Mouse (Mus musculus) mesoderm, embryonic 11.5 days (tissue): ENCODE data around the gene Bnipl.

Experiments
- DNase-seq: peaks from one replicate; pipeline ENCODE4 v3.0.0-alpha.2; 2012; ENCODE audit warnings: low read depth, low spot score

Bnipl gene

DNA sequence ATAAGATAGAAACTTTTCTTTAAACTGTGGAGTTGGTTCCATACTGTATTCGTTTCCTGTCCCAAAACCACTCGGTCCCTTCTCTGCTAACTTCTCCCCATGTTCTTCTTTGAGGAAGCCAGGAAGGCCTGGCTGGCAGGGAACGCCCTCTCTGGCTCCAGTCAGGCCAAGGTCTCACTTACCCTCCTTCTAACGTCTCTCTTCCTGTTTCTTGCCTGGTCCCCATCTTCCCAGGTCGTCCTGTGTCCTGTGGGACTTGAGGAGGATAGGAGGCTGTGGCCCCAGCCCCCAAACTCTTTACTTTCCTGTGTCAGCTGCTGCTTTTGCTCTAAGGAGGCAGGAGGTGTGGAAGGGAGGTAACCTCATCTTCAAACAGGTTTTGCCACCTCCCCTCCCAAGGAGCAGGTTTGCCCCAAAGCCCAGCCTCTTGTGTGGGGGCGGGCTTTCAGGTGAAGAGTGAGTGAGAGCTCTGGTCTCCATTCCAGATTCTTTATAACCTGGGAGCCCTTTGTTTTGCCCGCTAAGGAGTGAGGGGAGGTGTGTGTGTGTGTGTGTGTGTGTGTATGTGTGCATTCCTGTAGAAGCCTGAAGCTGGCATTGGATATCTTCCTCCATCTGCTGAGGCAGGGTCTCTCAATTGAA is at the start of gene Bnipl:
TSS of gene Bnipl (minus strand) at position 411 of the 642 bp plus-strand sequence.
- DNase-seq: no peak

DNA sequence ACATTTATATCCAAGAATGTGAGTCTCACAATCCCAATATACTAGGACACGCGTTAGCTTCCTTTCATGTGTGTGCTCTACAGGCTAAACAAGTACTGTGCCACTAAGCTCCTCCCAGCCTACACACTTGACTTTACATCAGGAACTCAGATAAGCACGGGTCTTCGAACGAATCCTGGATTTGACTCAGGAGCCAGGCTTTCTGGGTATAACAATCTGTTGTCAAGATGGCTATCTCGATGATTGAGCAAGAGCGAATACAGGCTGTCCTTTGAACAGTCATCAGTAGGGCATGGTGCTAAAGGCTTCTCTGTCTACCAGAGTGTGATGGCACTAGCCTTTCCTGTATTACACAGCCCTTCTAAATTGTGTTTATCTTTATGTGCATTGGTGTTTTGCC is 47.0 kb upstream of the Bnipl start:
- no peak for DNase-seq

GRCm38 (mm10) chr3:95296103-95296469 is 45.1 kb upstream of the Bnipl start:
- DNase-seq: peak; percentile 70

DNA sequence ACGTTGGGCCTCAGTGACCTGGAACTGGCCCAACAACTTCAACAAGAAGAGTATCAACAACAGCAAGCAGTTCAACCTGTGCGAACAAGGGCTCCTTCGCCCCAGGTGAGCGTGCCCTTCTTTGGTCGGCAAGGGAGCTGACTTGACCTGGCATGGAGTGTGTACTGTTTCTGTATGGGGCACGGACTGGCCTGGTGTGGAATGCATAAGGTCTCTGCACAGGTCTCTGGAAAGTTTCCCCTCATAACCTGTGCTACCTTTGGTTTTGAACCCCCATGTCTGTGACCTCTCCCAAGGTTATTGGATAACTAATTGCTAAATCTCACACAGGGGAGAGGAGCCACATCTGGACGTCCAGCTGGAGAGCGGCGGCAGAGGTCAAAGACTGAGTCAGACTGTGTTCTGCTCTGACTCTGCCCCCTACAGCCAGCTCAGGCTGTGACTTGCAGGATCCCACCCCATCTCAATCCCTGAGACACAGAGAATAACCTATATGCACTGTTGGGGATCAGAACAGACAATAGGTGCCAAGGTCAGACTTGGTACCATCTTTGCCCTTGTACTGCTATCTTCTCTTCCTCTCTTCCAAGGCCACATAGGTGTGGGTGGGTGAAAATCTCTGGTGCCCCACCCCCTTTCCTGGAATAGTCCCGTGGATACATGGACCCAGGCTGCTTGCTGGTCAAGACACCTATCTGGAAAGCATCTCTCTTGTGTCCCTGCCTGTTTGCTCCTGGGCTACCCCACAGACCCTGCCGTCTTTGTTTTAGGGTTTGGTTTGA is 44.5 kb upstream of the Bnipl start:
- DNase-seq: no peak

GRCm38 (mm10) chr3:95294718-95295117 is 43.7 kb upstream of the Bnipl start:
- DNase-seq: no peak

DNA sequence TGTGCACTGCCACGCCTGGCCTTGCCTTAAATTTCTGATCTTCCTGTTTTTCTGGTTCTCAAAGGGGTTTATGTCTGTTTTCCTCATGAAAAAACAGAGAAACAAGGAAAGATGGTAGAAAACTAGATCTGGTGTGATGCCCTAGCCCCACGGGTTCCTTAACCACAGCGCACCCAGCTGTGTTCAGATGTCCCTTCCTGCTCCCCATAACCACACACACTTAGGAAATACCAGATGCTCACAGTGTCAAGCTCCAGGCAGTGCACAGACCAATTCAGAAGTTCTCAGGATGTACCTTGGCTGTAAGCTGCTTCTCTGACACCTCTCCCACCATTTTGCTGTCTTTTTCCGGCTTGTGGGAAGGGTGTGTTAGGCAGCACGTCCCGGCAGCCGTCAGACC is 43.3 kb upstream of the Bnipl start:
- no peak for DNase-seq

GRCm38 (mm10) chr3:95293537-95293936 is 42.5 kb upstream of the Bnipl start:
- DNase-seq: no peak

- no peak for DNase-seq
Observed at GRCm38 (mm10) chr3:95292899-95293298, 41.9 kb upstream of the Bnipl start.

- DNase-seq: no peak
Observed at GRCm38 (mm10) chr3:95291041-95291440, 40.0 kb upstream of the Bnipl start.

- no peak for DNase-seq
Observed at GRCm38 (mm10) chr3:95290156-95290555, 39.2 kb upstream of the Bnipl start.

DNA sequence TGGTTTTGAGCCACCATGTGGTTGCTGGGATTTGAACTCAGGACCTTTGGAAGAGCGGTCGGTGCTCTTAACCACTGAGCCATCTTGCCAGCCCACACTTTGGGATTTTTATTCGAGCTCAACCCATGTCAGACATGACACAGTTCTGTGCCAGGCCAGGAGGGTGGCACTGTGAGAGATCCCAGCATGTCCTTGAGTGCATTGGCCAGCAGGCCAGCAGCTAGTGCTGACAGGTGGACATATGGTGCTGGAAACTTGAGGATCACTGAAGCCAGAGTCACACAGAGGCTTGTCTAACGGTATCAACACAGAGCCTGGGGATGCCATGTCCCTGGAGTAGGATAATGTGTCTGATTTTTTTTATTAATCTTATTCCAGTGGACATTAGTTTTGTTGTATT is 38.4 kb upstream of the Bnipl start:
- no peak for DNase-seq

GRCm38 (mm10) chr3:95287541-95287940 is 36.5 kb upstream of the Bnipl start:
- DNase-seq: no peak

DNA sequence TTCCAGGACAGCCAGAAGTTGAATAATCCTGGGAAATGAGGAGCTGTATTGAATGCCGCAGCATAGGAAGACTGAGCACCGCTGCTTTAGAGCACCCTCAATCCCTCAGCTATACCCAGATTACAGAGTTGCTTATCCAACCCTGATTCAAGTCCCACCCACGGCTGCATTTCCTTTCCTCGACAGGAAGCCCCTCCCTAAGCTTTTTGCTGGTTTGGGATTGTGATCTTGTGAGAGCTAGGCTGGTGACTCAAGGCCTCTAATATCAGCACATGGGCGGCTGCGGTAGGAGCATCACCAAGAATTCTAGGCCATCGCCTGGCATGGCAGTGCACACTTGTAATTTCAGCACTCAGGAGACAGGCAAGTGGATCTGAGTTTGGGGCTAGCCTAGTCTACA is 35.5 kb upstream of the Bnipl start:
- DNase-seq: no peak

DNA sequence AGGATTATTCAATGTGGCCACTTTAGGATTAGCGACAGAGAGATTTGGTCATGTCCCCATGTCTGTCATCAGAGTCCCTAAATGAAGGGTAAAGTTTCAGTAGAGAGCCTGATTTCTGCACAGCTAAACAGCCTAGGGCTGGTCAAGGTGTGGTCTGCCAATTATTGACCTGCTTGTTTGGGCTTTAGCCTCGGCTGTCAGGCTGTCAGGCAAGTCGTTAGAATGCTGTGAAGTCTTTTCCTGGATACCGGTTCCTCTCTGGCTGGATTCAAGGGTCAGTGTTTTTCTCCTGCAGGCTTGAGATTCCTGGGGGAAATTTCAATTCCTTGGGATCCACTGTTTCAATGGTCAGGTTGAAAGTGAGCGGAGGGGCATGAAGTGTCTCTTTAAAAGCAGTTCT is 35.0 kb upstream of the Bnipl start:
- DNase-seq: no peak

DNA sequence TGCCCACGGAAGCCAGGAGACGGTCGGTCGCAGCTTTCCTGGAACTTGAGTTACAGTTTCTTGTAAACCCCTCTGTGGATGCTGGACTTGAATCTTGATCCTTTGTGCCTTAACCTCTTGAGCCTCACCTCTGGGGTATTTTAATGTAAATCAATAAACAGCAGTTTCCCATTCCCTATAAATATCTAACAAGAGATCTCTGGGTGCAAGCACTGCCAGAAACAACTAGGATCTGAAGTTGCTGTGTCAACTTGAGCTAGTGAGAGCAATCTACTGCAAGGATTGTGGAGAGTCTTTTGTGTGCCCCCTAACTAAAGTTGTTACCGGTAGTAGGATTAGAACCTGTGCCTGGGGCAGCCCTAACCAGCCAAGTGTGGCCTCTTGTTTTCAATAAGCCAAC is 34.4 kb upstream of the Bnipl start:
- DNase-seq: no peak

DNA sequence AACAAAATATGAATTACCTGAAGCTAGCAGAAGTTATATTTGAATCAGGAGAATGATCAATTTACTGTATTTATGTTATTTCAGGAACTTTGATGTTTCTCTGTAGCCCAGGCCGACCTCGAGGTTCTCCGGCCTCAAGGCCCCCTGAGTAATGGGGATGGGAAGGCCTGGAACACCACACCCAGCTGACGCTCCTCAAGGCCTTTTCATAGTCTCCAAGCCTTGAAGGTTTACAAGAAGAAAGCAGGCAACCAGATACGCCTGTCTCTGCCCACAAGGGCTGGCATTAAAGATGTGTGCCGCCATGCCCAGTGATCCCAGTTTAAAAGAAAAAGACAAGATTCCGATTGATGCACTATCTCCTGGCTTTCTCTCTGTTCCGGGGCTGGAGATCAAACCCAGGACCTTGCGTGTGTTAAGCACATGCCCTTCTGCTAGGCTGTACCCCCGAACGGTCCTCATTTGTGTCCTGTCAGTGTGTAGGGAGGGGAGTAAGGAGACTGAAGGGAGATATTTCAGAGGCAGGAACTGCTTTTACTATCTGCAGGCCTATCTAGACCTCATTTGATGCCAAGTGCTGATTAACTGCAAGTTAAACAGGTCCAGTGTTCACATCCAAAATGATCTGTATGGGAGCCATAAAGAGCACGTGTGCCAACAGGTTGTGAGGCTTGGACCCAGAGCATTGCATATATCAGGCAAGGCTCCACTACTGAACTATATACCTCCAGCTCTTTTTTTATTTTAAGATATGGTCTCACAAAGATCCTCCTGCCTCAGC is 33.7 kb upstream of the Bnipl start:
- no peak for DNase-seq

DNA sequence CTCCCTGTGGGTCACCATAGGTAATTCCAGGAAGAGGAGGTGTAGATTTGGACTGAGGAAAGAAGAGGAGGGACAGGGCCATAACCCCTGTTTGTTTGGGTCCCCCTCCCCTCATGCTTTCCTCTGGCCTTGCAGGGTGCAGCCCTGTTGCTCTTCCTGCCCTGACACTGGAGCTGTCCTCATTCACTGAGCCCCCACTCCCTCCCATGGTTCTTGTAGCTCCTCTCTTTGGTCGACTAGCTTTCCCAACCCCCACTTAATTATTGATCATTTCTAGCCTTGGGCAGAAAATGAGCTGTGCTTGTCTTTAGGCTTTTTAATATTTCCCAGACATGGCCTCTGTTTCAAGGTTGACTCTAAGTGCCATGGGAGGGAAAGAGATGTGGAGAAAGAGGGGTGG is 33.1 kb upstream of the Bnipl start:
- DNase-seq: no peak

DNA sequence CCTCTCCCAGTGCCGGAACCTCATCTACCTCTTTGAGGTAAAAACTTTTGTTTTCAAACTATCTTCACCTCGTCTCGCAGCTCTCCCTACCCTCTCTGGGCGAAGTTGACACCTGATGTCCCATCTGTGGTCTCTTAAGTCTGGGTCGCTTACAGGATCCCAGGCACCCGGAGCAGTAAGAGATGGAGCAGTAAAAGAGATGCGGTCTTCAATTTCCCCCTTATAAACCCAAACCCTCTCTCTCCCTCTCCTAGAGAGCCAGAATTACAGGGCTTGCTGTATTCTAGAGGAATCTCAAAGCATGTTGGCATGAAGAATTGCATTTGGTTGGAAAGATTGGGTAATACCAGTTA is 32.6 kb upstream of the Bnipl start:
- no peak for DNase-seq

DNA sequence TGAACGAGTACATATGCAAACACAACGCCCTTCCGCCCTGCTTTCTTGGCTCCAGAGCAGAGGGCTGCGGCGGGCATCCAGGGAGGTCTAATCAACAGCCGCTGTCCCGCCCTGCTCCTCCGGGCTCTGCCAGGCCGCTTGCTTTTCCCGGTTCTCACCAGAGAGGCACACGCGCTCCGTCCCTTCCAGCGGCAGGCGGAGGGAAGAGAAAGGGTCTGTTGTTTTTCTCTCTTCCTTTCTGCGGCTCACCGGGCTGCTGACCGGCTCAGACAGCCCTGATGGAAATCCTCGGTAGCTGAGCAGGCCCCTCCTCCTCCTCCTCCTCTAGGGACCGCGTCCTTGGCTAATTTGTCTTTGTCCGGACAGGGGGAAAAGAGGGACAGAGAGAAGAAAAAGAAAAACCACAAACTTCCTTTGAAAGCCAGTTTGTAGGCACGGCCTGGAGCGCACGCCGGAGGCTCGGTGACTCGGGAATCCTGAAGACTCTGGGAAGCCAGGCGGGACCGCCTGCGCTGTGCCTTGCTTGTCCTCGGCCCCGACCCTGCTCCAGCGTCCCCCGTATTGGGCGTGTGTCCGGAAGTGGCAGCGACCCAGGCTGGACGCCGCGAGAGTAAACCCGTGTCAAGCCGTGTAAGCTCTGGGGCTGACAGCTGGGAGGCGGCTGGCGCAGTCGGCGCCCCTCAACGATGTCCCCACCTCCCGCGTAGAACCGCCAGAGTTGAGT is 32.0 kb upstream of the Bnipl start:
- DNase-seq: peak; percentile 83

DNA sequence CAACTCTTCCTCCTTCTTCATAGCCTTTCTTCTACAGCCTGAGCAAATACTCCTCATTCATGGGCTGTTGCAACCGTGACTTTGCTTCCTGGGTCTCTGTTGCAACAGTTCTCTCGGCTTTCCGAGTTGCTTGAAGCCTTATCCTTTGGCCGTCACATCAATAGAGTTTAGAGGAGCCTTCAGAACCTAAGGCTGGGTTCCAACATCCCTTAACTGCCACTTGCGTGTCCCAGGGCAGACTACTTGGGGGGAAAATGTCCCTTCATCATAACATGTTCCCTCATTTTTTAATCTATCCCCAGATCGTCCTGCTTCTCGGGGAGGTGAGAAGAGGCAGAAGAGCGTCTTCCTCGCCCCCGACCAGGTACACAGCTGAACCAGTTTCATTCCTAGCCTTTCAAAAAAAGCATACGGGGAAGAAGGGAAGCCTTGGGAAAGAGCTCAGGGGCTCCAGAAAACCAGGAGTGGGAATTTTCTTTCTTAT is 31.4 kb upstream of the Bnipl start:
- DNase-seq: peak; percentile 19

DNA sequence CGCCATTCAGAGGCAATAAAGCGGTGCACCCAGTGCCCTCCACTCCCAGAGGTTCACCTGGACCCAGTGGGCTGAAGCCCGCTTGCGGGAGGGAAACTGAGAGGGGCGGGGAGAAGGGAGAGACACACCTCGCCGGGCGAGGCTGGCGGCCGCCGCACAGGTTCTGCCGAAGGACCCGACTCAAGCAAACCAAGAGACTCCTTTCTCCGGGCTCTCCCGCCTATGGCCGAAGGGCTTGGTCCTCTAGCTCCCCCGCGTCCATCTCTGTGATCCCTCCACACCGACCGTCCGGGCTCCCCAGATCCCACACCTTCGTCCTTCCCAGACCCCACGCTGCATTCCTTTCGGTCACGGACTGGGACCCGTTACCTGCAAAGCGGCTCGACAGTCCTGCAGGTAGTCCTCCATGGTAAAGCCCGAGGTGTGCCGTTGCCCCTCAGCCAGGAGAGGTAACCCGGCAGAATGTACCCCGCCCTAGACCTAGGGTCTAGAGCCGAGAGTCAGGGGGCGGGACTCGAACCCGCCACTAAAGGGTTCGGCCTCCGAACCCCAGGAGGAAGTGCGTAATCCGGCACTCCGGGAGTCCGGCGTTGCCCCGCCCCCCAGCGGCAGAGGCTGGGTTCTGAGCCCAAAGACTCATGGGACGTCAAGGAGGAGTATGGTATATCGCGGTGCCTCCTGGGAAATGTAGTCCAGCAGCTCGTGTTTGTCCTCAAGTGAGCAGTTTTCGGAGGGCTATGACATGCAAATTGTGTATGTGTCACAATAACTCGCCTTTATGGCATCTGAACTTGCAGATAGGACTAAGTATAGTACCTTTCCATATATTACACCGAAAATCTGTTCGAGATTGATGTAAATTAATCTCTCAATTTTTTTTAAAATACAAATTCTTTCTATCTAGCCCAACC is 30.5 kb upstream of the Bnipl start, which contains the start of the genes Mindy1 and Prune1:
TSS of gene Mindy1 (plus strand) at position 130 of the 911 bp plus-strand sequence.
TSS of gene Prune1 (minus strand) at position 861 of the 911 bp plus-strand sequence.
- DNase-seq: peak; percentile 99
